Mouse (Mus musculus): Measurements from ENCODE around the gene Ip6k1. TPM values are rescaled to one million over a fixed set of nuclear protein-coding genes. Genes with fewer than 3 reads are reported as not detected.

Ip6k1 gene
- polyA plus RNA-seq, 1 experiment from 2014 or later = 96.0 TPM

DNA sequence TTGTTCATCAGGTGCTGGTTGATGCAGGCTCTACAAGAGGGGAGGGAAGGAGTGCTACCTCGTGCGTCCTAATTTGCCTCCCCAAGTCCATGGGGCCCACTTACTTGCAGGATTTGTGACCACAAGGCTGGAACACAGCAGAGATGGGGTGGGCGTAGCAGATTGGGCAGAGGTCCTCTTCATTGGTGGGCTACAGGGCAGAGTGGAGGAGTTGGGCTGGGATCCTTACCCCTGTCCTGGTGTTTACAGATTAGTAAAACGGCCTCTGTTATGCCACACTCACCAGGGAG, 49.6 kb downstream of the Ip6k1 start:
- Histone ChIP-seq H3K27ac (ENCODE audit: low read depth, low read length) (no peak overlapping the region), H3K9me3 (ENCODE audit: control insufficient read depth, low read length) (no peaks in the 10 kb centered on the region), H3K27me3 (replicated peaks; ENCODE audit: control insufficient read depth, insufficient read depth, low read length) (no peaks in the 10 kb centered on the region), H3K4me3 (ENCODE audit: low read length) (no peak overlapping the region), H3K4me2 (ENCODE audit: low read length) (no peak overlapping the region), H3K9ac (ENCODE audit: low read depth, low read length) (no peak overlapping the region), H3K36me3 (ENCODE audit: control insufficient read depth, insufficient read depth, low read length) (peaks cover 13% of the 10 kb centered on the region), H3K4me1 (ENCODE audit: control insufficient read depth, insufficient read depth, low read depth, low read length) (peaks cover 21% of the 10 kb centered on the region)
- ATAC-seq = no peak
- WGBS = 85% methylated on average over 4 of the region's 4 CpGs

- Histone ChIP-seq H3K9me3 (ENCODE audit: control insufficient read depth, low read length) (no peaks in the 10 kb centered on the region), H3K9ac (ENCODE audit: low read depth, low read length) (no peak overlapping the region), H3K4me2 (ENCODE audit: low read length) (no peak overlapping the region), H3K4me1 (ENCODE audit: control insufficient read depth, insufficient read depth, low read depth, low read length) (peaks cover 21% of the 10 kb centered on the region), H3K27ac (ENCODE audit: low read depth, low read length) (no peak overlapping the region; the same call in 1 of the 2 replicates), H3K36me3 (ENCODE audit: control insufficient read depth, insufficient read depth, low read length) (peaks cover 10% of the 10 kb centered on the region), H3K4me3 (ENCODE audit: low read length) (no peak overlapping the region), H3K27me3 (replicated peaks; ENCODE audit: control insufficient read depth, insufficient read depth, low read length) (no peaks in the 10 kb centered on the region)
- 73% methylated on average over 7 of the region's 7 CpGs for WGBS
- ATAC-seq = no peak
These were observed 50.1 kb downstream of the Ip6k1 start for GRCm38 (mm10) chr9:108052411-108052810.

GRCm38 (mm10) chr9:108052885-108053664, 50.8 kb downstream of the Ip6k1 start, which contains the start of gene Amigo3:
Gene Amigo3 (plus strand): TSS chr9:108053159.
- Histone ChIP-seq H3K4me3 (ENCODE audit: low read length) (no peak within 1 kb of the TSS), H3K4me1 (ENCODE audit: control insufficient read depth, insufficient read depth, low read depth, low read length) (peaks cover 19% of the 10 kb centered on the region), H3K9me3 (ENCODE audit: control insufficient read depth, low read length) (no peaks in the 10 kb centered on the region), H3K27me3 (replicated peaks; ENCODE audit: control insufficient read depth, insufficient read depth, low read length) (no peaks in the 10 kb centered on the region), H3K27ac (ENCODE audit: low read depth, low read length) (peak within 1 kb of the TSS; percentile 49; the same call in 1 of the 2 replicates), H3K9ac (ENCODE audit: low read depth, low read length) (peak within 1 kb of the TSS; percentile 33; the same call in 1 of the 2 replicates), H3K36me3 (ENCODE audit: control insufficient read depth, insufficient read depth, low read length) (peaks cover 15% of the 10 kb centered on the region), H3K4me2 (ENCODE audit: low read length) (peak within 1 kb of the TSS; percentile 40; the same call in 1 of the 2 replicates)
- ATAC-seq = peak; percentile 41
- 60% methylated on average over 20 of the region's 20 CpGs for WGBS

DNA sequence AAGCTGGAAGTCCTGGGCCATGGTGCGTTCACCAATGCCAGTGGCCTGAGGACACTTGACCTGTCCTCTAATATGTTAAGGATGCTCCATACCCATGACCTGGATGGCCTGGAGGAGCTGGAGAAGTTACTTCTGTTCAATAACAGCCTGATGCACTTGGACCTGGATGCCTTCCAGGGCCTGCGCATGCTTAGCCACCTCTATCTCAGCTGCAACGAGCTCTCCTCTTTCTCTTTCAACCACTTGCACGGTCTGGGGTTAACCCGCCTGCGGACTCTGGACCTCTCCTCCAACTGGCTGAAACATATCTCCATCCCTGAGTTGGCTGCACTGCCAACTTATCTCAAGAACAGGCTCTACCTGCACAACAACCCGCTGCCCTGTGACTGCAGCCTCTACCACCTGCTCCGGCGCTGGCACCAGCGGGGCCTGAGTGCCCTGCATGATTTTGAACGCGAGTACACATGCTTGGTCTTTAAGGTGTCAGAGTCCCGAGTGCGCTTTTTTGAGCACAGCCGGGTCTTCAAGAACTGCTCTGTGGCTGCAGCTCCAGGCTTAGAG, 51.4 kb downstream of the Ip6k1 start:
- ATAC-seq = no peak
- no peak overlapping the region for H3K9ac ChIP-seq (ENCODE audit: low read depth, low read length)
- no peaks in the 10 kb centered on the region for H3K27me3 ChIP-seq (replicated peaks; ENCODE audit: control insufficient read depth, insufficient read depth, low read length)
- 92% methylated on average over 15 of the region's 15 CpGs for WGBS
- H3K4me1 ChIP-seq (ENCODE audit: control insufficient read depth, insufficient read depth, low read depth, low read length) = peaks cover 13% of the 10 kb centered on the region
- H3K27ac ChIP-seq (ENCODE audit: low read depth, low read length) = no peak overlapping the region
- H3K36me3 ChIP-seq (ENCODE audit: control insufficient read depth, insufficient read depth, low read length) = peaks cover 15% of the 10 kb centered on the region
- H3K4me2 ChIP-seq (ENCODE audit: low read length) = no peak overlapping the region
- H3K9me3 ChIP-seq (ENCODE audit: control insufficient read depth, low read length) = no peaks in the 10 kb centered on the region
- no peak overlapping the region for H3K4me3 ChIP-seq (ENCODE audit: low read length)

GRCm38 (mm10) chr9:108054331-108055040, 52.2 kb downstream of the Ip6k1 start:
- Histone ChIP-seq H3K27me3 (replicated peaks; ENCODE audit: control insufficient read depth, insufficient read depth, low read length) (no peaks in the 10 kb centered on the region), H3K9ac (ENCODE audit: low read depth, low read length) (no peak overlapping the region), H3K4me1 (ENCODE audit: control insufficient read depth, insufficient read depth, low read depth, low read length) (peaks cover 12% of the 10 kb centered on the region), H3K36me3 (ENCODE audit: control insufficient read depth, insufficient read depth, low read length) (peaks cover 21% of the 10 kb centered on the region), H3K27ac (ENCODE audit: low read depth, low read length) (no peak overlapping the region), H3K9me3 (ENCODE audit: control insufficient read depth, low read length) (no peaks in the 10 kb centered on the region), H3K4me2 (ENCODE audit: low read length) (no peak overlapping the region), H3K4me3 (ENCODE audit: low read length) (no peak overlapping the region)
- ATAC-seq = no peak
- WGBS = 89% methylated on average over 22 of the region's 22 CpGs

DNA sequence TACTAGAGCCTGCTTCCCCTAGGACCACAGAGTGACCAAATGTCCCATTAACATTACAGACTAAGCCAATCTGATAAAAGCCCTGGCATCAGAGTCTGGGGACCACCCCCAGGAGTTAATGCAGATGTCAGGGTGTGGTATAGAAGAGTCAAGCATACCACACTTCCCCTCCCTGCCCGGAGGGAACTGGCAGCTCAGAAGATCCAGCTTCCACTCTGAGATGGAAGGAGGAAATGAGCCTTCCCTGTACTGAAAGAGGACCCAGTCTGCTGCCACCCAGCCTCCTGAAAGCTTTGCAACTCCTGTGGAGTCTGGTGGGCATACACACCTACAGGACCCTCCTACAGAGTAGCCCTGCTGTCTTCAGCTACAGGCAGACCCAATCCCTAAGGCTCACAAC, 52.8 kb downstream of the Ip6k1 start:
- no peak overlapping the region for H3K4me2 ChIP-seq (ENCODE audit: low read length)
- H3K27ac ChIP-seq (ENCODE audit: low read depth, low read length) = no peak overlapping the region
- no peaks in the 10 kb centered on the region for H3K9me3 ChIP-seq (ENCODE audit: control insufficient read depth, low read length)
- H3K4me3 ChIP-seq (ENCODE audit: low read length) = no peak overlapping the region
- H3K36me3 ChIP-seq (ENCODE audit: control insufficient read depth, insufficient read depth, low read length) = peaks cover 24% of the 10 kb centered on the region
- peaks cover 7% of the 10 kb centered on the region for H3K4me1 ChIP-seq (ENCODE audit: control insufficient read depth, insufficient read depth, low read depth, low read length)
- H3K27me3 ChIP-seq (replicated peaks; ENCODE audit: control insufficient read depth, insufficient read depth, low read length) = no peaks in the 10 kb centered on the region
- no peak for ATAC-seq
- 89% methylated on average over 1 of the region's 1 CpGs for WGBS
- no peak overlapping the region for H3K9ac ChIP-seq (ENCODE audit: low read depth, low read length)

DNA sequence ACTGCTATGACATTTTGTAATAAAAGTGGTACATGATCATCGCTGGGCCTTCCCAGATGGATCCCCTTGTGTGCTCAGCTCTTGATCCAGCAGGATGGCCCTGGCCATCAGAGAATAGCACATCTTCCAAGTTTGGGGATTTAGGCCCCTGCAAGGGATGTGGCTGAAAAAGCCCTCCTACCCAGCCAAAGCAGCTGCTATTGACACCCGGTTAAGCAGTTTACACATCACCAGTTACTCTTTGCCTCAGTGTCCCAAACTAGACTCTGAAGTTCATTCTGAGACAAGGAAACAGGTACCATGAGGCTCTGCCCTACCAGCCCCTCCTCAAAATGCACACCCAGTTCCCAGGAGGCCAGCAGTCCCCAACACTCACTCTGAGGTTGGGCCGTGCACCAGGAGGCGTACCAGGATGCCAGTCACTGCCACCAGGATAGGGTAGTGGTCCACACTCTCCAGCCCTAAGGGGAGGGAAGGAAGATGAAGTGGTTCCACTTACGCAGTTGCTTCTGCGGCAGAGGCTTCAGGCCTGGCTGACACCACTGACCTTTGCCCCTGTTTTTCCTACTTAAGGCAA, 53.4 kb downstream of the Ip6k1 start:
- Histone ChIP-seq H3K36me3 (ENCODE audit: control insufficient read depth, insufficient read depth, low read length) (peaks cover 26% of the 10 kb centered on the region), H3K9me3 (ENCODE audit: control insufficient read depth, low read length) (no peaks in the 10 kb centered on the region), H3K4me2 (ENCODE audit: low read length) (no peak overlapping the region), H3K4me3 (ENCODE audit: low read length) (no peak overlapping the region), H3K9ac (ENCODE audit: low read depth, low read length) (no peak overlapping the region), H3K27ac (ENCODE audit: low read depth, low read length) (no peak overlapping the region), H3K4me1 (ENCODE audit: control insufficient read depth, insufficient read depth, low read depth, low read length) (peaks cover 5% of the 10 kb centered on the region; the same call in 1 of the 2 replicates), H3K27me3 (replicated peaks; ENCODE audit: control insufficient read depth, insufficient read depth, low read length) (no peaks in the 10 kb centered on the region)
- WGBS = 85% methylated on average over 6 of the region's 6 CpGs
- ATAC-seq = no peak

DNA sequence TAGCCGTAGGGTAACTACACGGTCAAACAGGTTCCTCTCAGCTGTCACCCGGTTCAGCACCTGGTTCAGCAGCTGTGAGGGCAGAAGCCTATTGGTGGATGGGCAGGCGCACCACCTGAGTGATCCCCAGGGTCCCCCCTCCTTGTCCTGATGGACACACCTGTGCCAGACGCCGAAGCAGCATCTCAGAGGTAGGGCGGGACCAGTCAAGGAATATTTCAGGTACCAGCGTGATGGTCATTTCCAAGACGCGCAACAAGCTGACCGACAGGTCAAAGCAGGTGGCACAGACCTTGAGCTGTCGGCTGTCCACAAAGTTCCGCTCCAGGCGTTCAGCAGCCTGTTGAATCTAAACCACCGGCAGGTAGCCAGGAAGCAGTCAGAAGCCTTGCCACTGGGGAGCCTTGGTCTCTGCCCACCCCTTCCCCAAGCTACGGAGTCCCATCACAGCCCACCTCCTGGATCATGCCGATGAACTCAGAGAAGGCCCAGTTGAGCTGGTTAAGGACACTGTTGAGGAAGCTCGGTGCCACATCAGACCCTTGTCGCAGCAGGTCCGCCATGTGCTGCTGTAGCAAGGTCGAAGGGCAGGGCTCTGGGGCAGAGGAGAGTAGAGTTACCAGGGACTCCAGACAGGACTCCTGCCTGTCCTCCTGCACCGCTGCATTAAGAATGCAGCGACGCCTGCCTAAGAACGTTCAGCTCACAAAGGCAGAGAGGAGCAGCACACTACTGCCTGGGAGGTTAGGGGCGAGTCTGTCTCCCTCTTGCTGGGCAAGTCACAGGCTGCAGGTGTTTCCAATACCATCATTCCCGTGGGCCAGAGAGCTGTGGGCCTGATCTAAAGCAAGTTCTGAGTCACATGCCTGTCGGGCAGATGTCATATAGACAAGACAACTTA, 54.3 kb downstream of the Ip6k1 start:
- Histone ChIP-seq H3K4me2 (ENCODE audit: low read length) (no peak overlapping the region), H3K4me3 (ENCODE audit: low read length) (no peak overlapping the region), H3K27ac (ENCODE audit: low read depth, low read length) (no peak overlapping the region), H3K9me3 (ENCODE audit: control insufficient read depth, low read length) (no peaks in the 10 kb centered on the region), H3K9ac (ENCODE audit: low read depth, low read length) (no peak overlapping the region), H3K27me3 (replicated peaks; ENCODE audit: control insufficient read depth, insufficient read depth, low read length) (no peaks in the 10 kb centered on the region), H3K36me3 (ENCODE audit: control insufficient read depth, insufficient read depth, low read length) (peaks cover 26% of the 10 kb centered on the region), H3K4me1 (ENCODE audit: control insufficient read depth, insufficient read depth, low read depth, low read length) (peaks cover 5% of the 10 kb centered on the region; the same call in 1 of the 2 replicates)
- ATAC-seq = no peak
- 77% methylated on average over 28 of the region's 28 CpGs for WGBS

Data from hindbrain, embryonic 16.5 days (tissue).